Mouse (Mus musculus) spleen, postnatal 10 days (tissue): Measurements from ENCODE around the gene Itgav.
"Not testable (repeated sequence)": the region's sequence is repeated elsewhere in the genome, so short reads cannot be mapped to it uniquely, and the experiment has no call there.

Experiments
- DNase-seq, 2 experiments: peaks; one replicate each; pipeline ENCODE4 v3.0.0; 2021 to 2022; ENCODE audit warnings: low spot score in 2 of 2

Itgav gene

GRCm38 (mm10) chr2:83709896-83710524, 14.2 kb upstream of the Itgav start:
- no peak for DNase-seq

- DNase-seq, result not testable (repeated sequence)
Observed at GRCm38 (mm10) chr2:83713281-83713680, 10.9 kb upstream of the Itgav start.

- DNase-seq, result no peak
Observed at GRCm38 (mm10) chr2:83713946-83714345, 10.3 kb upstream of the Itgav start.

GRCm38 (mm10) chr2:83714783-83715182, 9.4 kb upstream of the Itgav start:
- peak in 1 of 2 experiments; percentile 23 for DNase-seq

- no peak for DNase-seq
Observed at GRCm38 (mm10) chr2:83718341-83718740, 5.9 kb upstream of the Itgav start.

- DNase-seq, result no peak
Observed at GRCm38 (mm10) chr2:83721635-83722034, 2.6 kb upstream of the Itgav start.

- no peak for DNase-seq
Observed at GRCm38 (mm10) chr2:83722936-83723335, 1.3 kb upstream of the Itgav start.

- no peak for DNase-seq
Observed at GRCm38 (mm10) chr2:83723346-83723745, 851 bp upstream of the Itgav start.

GRCm38 (mm10) chr2:83724827-83725730, 882 bp downstream of the Itgav start:
- DNase-seq, result peak; percentile 43 to 59

- DNase-seq, result no peak
Observed at GRCm38 (mm10) chr2:83725796-83726195, 1.6 kb downstream of the Itgav start.

GRCm38 (mm10) chr2:83728238-83728682, 4.1 kb downstream of the Itgav start:
- DNase-seq, result no peak

- DNase-seq, result peak in 1 of 2 experiments; percentile 26
Observed at GRCm38 (mm10) chr2:83729339-83729738, 5.1 kb downstream of the Itgav start.

- DNase-seq, result no peak
Observed at GRCm38 (mm10) chr2:83732896-83733295, 8.7 kb downstream of the Itgav start.

GRCm38 (mm10) chr2:83733981-83734393, 9.8 kb downstream of the Itgav start:
- no peak for DNase-seq

- DNase-seq, result no peak
Observed at GRCm38 (mm10) chr2:83735276-83735675, 11.1 kb downstream of the Itgav start.

GRCm38 (mm10) chr2:83736836-83737235, 12.6 kb downstream of the Itgav start:
- no peak for DNase-seq

GRCm38 (mm10) chr2:83738586-83739251, 14.5 kb downstream of the Itgav start:
- no peak for DNase-seq

GRCm38 (mm10) chr2:83739461-83740124, 15.4 kb downstream of the Itgav start:
- DNase-seq, result no peak

- no peak for DNase-seq
Observed at GRCm38 (mm10) chr2:83740601-83741031, 16.4 kb downstream of the Itgav start.

- no peak for DNase-seq
Observed at GRCm38 (mm10) chr2:83742210-83742609, 18.0 kb downstream of the Itgav start.

- DNase-seq, result no peak
Observed at GRCm38 (mm10) chr2:83742836-83743235, 18.6 kb downstream of the Itgav start.
